8 mouse cellular contexts compared by ENCODE assay signal in the genomic region with DNA sequence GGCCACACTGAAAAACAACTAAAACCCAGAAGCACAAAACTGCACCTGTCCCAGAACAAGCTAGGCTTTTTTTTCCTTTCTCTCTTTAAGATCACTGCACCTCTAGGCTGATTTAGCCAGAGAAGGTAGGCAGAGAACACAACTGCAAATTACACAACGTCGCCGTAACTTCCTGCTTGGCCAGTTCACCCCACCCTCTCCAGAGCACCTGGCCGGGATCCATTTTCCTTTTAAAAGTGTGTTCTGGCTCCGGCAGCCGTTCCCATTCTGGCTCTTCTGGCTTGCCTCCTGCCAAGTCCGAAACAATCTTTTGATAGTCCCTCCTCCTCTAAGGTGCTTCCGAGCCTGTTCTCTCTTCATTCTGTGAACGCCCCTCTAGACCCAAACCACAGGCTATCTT. TPM values are rescaled to one million over a fixed set of nuclear protein-coding genes. Genes with fewer than 3 reads are reported as not detected.
DNase-seq lines count a peak whose midpoint lies in the region; TF ChIP-seq lines count a peak whose summit lies in the region.

No protein-coding gene starts in this region.

- TF ChIP-seq POLR2A in lung, adult 2 months (IDR thresholded peaks at IDR 0.05; ENCODE audit: borderline replicate concordance, extremely low read depth, low read depth, low read length) = no peak

- no peak overlapping the region for H3K4me3 ChIP-seq in lung, adult 2 months (replicated peaks; ENCODE audit: extremely low read depth, low read depth, low read length)

- 32% methylated on average over 9 of the region's 9 CpGs for WGBS in lung, adult 2 months

- H3K4me1 ChIP-seq in lung, adult 2 months (ENCODE audit: control insufficient read depth, insufficient read depth, low read length) = peaks cover 9% of the 10 kb centered on the region

- no peak for TF ChIP-seq CTCF in lung, adult 2 months (IDR thresholded peaks at IDR 0.05; ENCODE audit: insufficient read depth, low read length)

- intact Hi-C loops in left cerebral cortex, postnatal 14 days (cut with DNase I) = no loop called here

- peak; percentile 23 for DNase-seq in adrenal gland, adult 2 months
- no peak for DNase-seq in adrenal gland, postnatal 25 days
- DNase-seq in gastrocnemius, adult 18-20 months (ENCODE audit: low spot score) = peak; percentile 85
- peak; percentile 77 for DNase-seq in heart, postnatal 4 days
- DNase-seq in lung, adult 2 months = peak; percentile 77
- no peak for DNase-seq in left cerebral cortex, postnatal 14 days (ENCODE audit: low spot score in 2 of 2)
- no peak for DNase-seq in cerebellum, adult 11 months
- DNase-seq in thymus, adult 18-20 months = no peak

RNA-seq across cellular contexts. Expression of gene Gab1, which starts 32.4 kb away (rescaled TPM):
- total RNA-seq in adrenal gland, adult 2 months (2021) = 10 to 100 TPM; 15.1 to 16.2 TPM
- 11.9 and 13.1 TPM in 2 replicates for polyA plus RNA-seq in adrenal gland, adult 2 months (2012; rRNA removed)
- total RNA-seq in adrenal gland, postnatal 25 days (2021) = 15.4 and 24.9 TPM in 2 replicates
- 10 to 100 TPM; 10.6 to 11.9 TPM for total RNA-seq in gastrocnemius, adult 18-20 months (2021)
- total RNA-seq in heart, postnatal 4 days (2021) = 10 to 100 TPM; 52.2 to 58.7 TPM
- polyA plus RNA-seq in lung, adult 2 months (2012; rRNA removed) = 36.2 and 49.5 TPM in 2 replicates
- total RNA-seq in left cerebral cortex, postnatal 14 days (2021) = 10 to 100 TPM; 12.3 to 14.9 TPM

Comparison
In these comparisons a context has a peak if more than half of its experiments do, and no peak if none do; other contexts are left out.
1. DNase-seq: peak in adrenal gland, adult 2 months (single experiment), gastrocnemius, adult 18-20 months (single experiment), heart, postnatal 4 days (single experiment) and lung, adult 2 months (single experiment); none in adrenal gland, postnatal 25 days (single experiment), left cerebral cortex, postnatal 14 days (0 of 2), cerebellum, adult 11 months (single experiment) and thymus, adult 18-20 months (0 of 2).